Mouse (Mus musculus): ENCODE measurements around the gene Psmd6. TPM values are rescaled to one million over a fixed set of nuclear protein-coding genes. Genes with fewer than 3 reads are reported as not detected.
A peak's percentile ranks its signal among the peaks of the same experiment; 100 is the strongest.

Psmd6 gene
- polyA plus RNA-seq, 2 experiments: 44.4 to 126 TPM

DNA sequence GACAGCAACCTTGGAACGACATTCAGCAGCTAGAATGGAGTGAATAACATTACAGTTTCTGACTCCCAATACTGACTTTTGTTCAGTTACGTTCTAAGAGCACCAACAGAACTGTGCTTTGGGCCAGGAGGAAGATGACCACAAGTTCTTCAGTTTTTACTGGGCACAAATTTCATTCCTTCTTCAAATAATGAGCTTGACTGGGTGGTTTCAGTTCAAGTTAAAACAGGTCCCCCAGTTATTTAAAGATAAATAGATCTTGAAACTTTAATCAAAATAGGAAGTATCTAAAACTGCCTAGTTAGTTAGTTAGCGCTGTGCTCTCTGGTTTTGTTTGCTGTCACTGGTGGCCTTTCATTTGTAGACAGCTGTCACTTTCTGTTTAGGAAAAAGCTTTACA lies 52.2 kb downstream of the Psmd6 start:
- Histone ChIP-seq H3K9me3 (ENCODE audit: control insufficient read depth, low read length) (no peaks in the 10 kb centered on the region), H3K36me3 (replicated peaks; ENCODE audit: control insufficient read depth, insufficient read depth, low read depth) (no peaks in the 10 kb centered on the region), H3K9ac (replicated peaks) (no peak overlapping the region), H3K27ac (peak overlapping the region; percentile 41; the same call in 1 of the 2 replicates), H3K4me1 (replicated peaks; ENCODE audit: control insufficient read depth in 2 of 2, insufficient read depth in 2 of 2, low read length in 1 of 2) (peaks cover 4 to 29% of the 10 kb centered on the region in 2 experiments; a peak in 3 of 4 replicates), H3K27me3 (ENCODE audit: control insufficient read depth, insufficient read depth, low read length) (no peaks in the 10 kb centered on the region), H3K4me2 (ENCODE audit: low read depth) (peak overlapping the region; percentile 62), H3K4me3 (ENCODE audit: insufficient read depth in 1 of 2, low read depth in 2 of 2, low read length in 2 of 2) (no peak overlapping the region)
- WGBS (ENCODE audit: insufficient replicate concordance): 28% methylated on average over 3 of the region's 3 CpGs
- TF ChIP-seq EP300 (IDR thresholded peaks at IDR 0.05; ENCODE audit: low read depth) (no peak), CTCF (IDR thresholded peaks at IDR 0.05; ENCODE audit: low read depth) (no peak)
- DNase-seq (ENCODE audit: low read depth in 3 of 3, low spot score in 3 of 3) (no peak), ATAC-seq (ENCODE audit: insufficient read depth) (no peak)

DNA sequence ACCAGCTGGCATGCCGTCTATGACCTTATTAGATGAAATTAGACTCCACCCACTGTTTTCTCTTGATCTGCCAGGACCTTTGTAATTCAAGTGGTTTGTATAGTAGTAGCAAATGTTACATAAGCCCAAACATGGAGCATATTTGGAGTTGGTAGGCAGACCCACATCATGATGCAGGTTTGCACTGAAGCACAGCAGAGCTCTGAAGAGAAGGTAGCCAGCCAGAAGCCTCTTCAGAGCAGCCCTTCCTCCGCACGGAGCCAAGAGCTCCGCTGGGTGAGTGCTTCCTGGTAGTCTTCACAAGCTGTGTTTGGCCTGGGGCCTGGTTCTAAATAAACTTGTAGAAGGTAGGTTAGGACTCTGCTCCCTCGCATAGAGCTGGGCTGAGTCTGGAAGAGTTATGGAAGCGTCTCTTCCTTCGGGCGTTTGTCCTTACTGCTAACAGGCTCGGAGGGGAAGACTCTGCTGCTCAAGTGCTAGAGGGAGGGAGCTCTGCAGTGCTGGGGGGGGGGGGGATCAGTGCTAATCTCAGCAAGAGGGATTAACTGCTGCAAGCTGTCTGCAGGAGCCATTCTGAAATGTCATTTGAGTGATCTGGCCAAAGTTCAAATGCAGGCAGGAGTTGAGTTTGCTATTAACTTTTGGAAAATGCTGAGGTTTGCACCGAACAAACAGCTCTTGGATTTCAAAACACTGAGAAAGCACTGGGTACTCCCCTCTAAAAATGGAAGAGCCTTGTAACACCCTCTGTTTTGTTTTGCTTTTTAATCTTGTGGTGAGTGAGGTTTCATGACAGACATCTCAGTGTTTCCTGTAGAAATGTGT lies 52.9 kb downstream of the Psmd6 start:
- Histone ChIP-seq H3K27me3 (ENCODE audit: control insufficient read depth, insufficient read depth, low read length) (no peaks in the 10 kb centered on the region), H3K9me3 (ENCODE audit: control insufficient read depth, low read length) (no peaks in the 10 kb centered on the region), H3K36me3 (replicated peaks; ENCODE audit: control insufficient read depth, insufficient read depth, low read depth) (no peaks in the 10 kb centered on the region), H3K4me1 (replicated peaks; ENCODE audit: control insufficient read depth in 2 of 2, insufficient read depth in 2 of 2, low read length in 1 of 2) (peaks cover 4 to 31% of the 10 kb centered on the region in 2 experiments; a peak in 3 of 4 replicates), H3K27ac (peak overlapping the region; percentile 41), H3K9ac (replicated peaks) (peak overlapping the region; percentile 24; the same call in 1 of the 2 replicates), H3K4me2 (ENCODE audit: low read depth) (peak overlapping the region; percentile 62), H3K4me3 (ENCODE audit: insufficient read depth in 1 of 2, low read depth in 2 of 2, low read length in 2 of 2) (peak overlapping the region; percentile 25 to 34)
- 9% methylated on average over 10 of the region's 10 CpGs for WGBS (ENCODE audit: insufficient replicate concordance)
- TF ChIP-seq EP300 (IDR thresholded peaks at IDR 0.05; ENCODE audit: low read depth) (no peak), CTCF (IDR thresholded peaks at IDR 0.05; ENCODE audit: low read depth) (no peak)
- peak; percentile 19 to 35 (median 30) for DNase-seq (ENCODE audit: low read depth in 3 of 3, low spot score in 3 of 3)
- ATAC-seq (ENCODE audit: insufficient read depth): peak; percentile 57; the same call in 1 of the 2 replicates

DNA sequence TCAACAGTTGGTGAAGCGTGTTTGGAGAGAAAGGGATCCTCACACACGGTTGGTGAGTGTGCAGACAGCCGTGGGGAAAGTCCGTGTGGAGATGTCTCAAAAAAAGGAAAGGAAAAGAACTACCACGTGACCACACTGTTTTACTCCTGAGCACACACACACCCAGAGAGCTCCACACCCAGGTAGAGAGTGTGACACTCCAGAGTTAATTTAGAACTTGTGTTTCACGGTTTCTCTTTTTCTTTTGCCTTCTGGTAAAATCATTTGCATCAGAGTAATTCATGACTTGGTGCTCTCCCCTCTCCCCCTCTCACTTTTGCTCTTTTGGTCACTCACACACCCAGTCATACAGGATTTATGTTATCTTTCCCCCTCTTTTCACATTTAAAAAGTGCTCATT lies 54.5 kb downstream of the Psmd6 start:
- Histone ChIP-seq H3K27me3 (ENCODE audit: control insufficient read depth, insufficient read depth, low read length) (no peaks in the 10 kb centered on the region), H3K4me3 (ENCODE audit: insufficient read depth in 1 of 2, low read depth in 2 of 2, low read length in 2 of 2) (no peak overlapping the region), H3K4me2 (ENCODE audit: low read depth) (no peak overlapping the region), H3K9me3 (ENCODE audit: control insufficient read depth, low read length) (no peaks in the 10 kb centered on the region), H3K9ac (replicated peaks) (no peak overlapping the region), H3K36me3 (replicated peaks; ENCODE audit: control insufficient read depth, insufficient read depth, low read depth) (no peaks in the 10 kb centered on the region), H3K4me1 (replicated peaks; ENCODE audit: control insufficient read depth in 2 of 2, insufficient read depth in 2 of 2, low read length in 1 of 2) (peaks cover 4 to 28% of the 10 kb centered on the region in 2 experiments; a peak in 3 of 4 replicates), H3K27ac (no peak overlapping the region)
- ATAC-seq (ENCODE audit: insufficient read depth) (no peak), DNase-seq (ENCODE audit: low read depth in 3 of 3, low spot score in 3 of 3) (no peak)
- TF ChIP-seq CTCF (IDR thresholded peaks at IDR 0.05; ENCODE audit: low read depth) (no peak), EP300 (IDR thresholded peaks at IDR 0.05; ENCODE audit: low read depth) (no peak)
- 36% methylated on average over 6 of the region's 6 CpGs for WGBS (ENCODE audit: insufficient replicate concordance)

DNA sequence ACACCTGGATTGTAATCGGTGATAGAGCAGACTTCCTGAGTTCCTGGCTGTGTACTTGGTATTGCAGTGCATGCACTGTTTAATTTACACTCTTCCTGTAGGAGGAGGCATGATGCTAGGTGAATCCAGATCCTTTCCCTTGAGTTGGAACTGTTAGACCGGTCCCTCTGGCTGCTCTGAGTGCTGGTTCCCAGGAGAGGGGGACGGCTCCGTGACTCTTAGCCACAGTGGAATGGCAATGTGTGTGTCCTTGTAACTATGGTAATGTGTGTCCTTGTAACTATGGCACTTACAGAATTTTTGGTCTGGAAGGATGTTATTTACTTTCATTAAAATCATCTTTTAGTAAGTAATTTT lies 55.7 kb downstream of the Psmd6 start:
- WGBS (ENCODE audit: insufficient replicate concordance): 45% methylated on average over 4 of the region's 4 CpGs
- H3K4me3 ChIP-seq (ENCODE audit: insufficient read depth in 1 of 2, low read depth in 2 of 2, low read length in 2 of 2): no peak overlapping the region
- no peaks in the 10 kb centered on the region for H3K27me3 ChIP-seq (ENCODE audit: control insufficient read depth, insufficient read depth, low read length)
- no peak for DNase-seq (ENCODE audit: low read depth in 3 of 3, low spot score in 3 of 3)
- no peak overlapping the region for H3K9ac ChIP-seq (replicated peaks)
- H3K4me1 ChIP-seq (replicated peaks; ENCODE audit: control insufficient read depth in 2 of 2, insufficient read depth in 2 of 2, low read length in 1 of 2): peaks cover 4 to 25% of the 10 kb centered on the region in 2 experiments; a peak in 3 of 4 replicates
- H3K36me3 ChIP-seq (replicated peaks; ENCODE audit: control insufficient read depth, insufficient read depth, low read depth): no peaks in the 10 kb centered on the region
- H3K9me3 ChIP-seq (ENCODE audit: control insufficient read depth, low read length): no peaks in the 10 kb centered on the region
- H3K4me2 ChIP-seq (ENCODE audit: low read depth): no peak overlapping the region
- no peak overlapping the region for H3K27ac ChIP-seq
- ATAC-seq (ENCODE audit: insufficient read depth): no peak
- no peak for TF ChIP-seq EP300 (IDR thresholded peaks at IDR 0.05; ENCODE audit: low read depth)
- TF ChIP-seq CTCF (IDR thresholded peaks at IDR 0.05; ENCODE audit: low read depth): no peak

DNA sequence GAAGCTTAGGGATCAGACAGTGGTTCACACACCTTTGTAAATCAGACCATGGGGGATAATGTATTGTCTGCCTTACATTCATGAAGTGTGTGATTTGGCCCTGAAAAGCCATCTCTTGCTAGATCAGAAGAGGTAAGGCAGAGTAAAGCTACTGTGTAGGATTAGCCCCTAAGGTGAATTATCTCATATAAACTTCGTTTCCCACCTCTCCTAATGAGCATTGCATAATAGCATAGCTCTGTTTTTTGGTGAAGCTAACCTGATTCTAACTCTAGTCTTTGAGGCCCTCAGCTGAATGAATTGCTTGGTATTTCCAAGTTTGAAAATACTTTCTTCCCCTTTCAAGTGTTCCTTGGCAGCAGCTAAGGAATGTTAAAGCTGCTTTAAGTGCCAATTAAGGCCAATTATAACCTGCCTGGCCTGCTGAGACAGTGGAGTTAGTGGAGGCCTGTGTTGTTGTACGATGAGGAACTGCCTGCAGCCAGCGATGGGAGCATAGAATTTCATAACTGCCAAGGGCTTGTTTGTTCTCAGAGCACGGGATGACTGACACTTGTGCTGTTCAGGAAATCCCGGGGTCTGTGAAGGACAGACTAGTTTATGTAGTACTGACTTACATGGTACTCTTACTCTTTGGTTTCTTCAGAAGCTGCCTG lies 56.2 kb downstream of the Psmd6 start:
- no peaks in the 10 kb centered on the region for H3K9me3 ChIP-seq (ENCODE audit: control insufficient read depth, low read length)
- DNase-seq (ENCODE audit: low read depth in 3 of 3, low spot score in 3 of 3) (no peak), ATAC-seq (ENCODE audit: insufficient read depth) (no peak)
- 9% methylated on average over 5 of the region's 5 CpGs for WGBS (ENCODE audit: insufficient replicate concordance)
- H3K27me3 ChIP-seq (ENCODE audit: control insufficient read depth, insufficient read depth, low read length): no peaks in the 10 kb centered on the region
- H3K27ac ChIP-seq: no peak overlapping the region
- H3K4me2 ChIP-seq (ENCODE audit: low read depth): no peak overlapping the region
- no peak for TF ChIP-seq EP300 (IDR thresholded peaks at IDR 0.05; ENCODE audit: low read depth)
- H3K4me3 ChIP-seq (ENCODE audit: insufficient read depth in 1 of 2, low read depth in 2 of 2, low read length in 2 of 2): no peak overlapping the region
- H3K9ac ChIP-seq (replicated peaks): no peak overlapping the region
- H3K4me1 ChIP-seq (replicated peaks; ENCODE audit: control insufficient read depth in 2 of 2, insufficient read depth in 2 of 2, low read length in 1 of 2): peaks cover 4 to 24% of the 10 kb centered on the region in 2 experiments; a peak in 3 of 4 replicates
- no peaks in the 10 kb centered on the region for H3K36me3 ChIP-seq (replicated peaks; ENCODE audit: control insufficient read depth, insufficient read depth, low read depth)
